Mouse (Mus musculus): ENCODE results near the gene Smtn.
A peak's percentile ranks its signal among the peaks of the same experiment; 100 is the strongest.

The Smtn gene

DNA sequence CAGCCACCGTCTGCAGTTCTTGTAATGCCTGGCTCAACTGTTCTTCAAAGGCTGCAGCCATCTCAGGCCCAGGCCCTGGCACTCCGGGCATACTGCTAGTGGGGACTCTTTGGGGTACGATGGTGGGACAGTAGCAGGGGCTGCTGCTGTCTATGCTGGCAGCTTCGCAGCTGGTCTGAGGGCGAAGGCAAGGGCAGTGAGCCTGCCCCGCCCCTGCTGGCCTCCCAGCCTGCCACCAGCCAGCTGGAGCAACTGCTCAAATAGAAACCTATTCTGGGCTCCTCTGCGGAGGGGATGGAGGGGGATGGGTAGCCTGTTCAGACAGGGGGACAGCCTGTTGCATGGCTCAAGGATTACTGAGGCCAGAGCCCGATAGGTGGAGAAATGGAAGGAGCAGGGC, 12.6 kb downstream of the Smtn start:
- no peak for DNase-seq (ENCODE audit: low read depth, low spot score)

DNA sequence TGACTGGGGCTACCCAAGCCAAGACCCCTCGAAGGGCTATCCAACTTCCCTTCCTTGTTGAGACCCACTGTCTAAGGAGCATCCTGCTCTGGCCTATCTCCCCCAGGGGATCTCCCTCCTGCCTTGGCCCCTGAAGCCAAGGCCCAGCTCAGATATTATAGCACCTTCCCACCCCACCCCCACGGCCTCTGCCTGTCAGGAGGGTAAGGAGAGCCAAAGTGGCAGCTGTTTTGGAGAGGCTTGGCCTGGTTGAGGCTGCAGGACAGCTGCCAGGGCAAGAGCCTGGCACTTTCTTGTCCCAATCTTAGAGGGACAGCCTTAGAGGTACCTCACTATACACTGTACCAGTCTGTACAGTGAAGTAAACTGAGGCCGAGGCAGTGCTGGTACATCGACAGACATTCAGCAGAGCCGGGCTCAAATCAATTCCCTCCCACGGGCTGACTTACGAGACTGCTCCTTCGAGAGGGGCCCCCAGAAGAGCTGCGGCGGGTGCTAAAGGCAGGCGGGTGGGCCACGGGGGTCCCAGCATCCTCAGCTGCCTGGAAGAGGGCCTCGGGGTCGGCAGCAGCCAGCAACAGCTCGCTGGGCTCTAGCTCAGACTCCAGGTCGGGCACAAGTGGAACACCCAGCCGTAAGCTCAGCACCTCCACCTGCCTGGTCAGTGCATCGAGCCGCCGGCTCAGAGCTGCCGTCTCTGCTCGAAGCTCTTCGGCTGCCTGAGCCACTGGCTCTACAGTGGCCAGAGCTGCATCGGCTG, 13.3 kb downstream of the Smtn start:
- no peak for DNase-seq (ENCODE audit: low read depth, low spot score)

DNA sequence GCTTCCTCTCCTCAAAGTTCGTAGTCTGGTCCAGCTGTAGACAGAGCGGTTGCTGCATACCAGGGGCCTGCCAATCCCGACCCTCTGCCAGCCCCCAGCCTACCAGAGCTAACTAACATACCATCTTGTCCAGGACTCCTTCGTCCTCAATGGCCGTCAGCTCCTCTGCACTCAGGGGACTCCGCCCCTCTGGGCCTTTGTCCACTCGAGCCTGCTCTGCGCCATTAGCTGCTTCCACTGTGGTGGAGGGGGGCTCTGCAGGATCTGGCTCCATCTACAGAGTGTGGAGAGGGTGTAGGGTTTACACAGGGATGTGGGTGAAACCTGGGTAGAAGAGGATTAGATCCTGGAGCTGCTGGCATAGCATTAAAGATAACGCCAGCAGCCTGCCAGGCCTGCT, 14.2 kb downstream of the Smtn start:
- DNase-seq (ENCODE audit: low read depth, low spot score): no peak

DNA sequence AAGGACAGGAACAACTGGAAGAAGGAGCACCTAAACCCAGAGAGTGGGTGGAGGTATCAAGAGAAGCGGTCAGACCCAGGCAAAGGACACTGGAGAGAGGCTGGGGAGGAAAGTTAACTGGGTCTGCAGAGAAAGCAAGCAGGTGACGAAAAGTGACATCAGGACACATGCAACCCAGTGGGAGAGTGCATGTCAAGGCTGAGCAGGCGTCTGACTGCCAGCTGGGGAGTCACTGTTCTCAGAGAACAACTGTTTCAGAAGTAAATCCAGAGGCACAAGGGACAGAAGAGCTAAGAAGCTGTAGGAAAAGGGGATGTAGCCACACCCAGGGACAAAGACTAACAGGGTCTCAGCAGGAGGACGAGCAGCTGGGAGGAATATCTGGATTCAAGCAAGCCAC, 14.9 kb downstream of the Smtn start:
- DNase-seq (ENCODE audit: low read depth, low spot score): no peak

DNA sequence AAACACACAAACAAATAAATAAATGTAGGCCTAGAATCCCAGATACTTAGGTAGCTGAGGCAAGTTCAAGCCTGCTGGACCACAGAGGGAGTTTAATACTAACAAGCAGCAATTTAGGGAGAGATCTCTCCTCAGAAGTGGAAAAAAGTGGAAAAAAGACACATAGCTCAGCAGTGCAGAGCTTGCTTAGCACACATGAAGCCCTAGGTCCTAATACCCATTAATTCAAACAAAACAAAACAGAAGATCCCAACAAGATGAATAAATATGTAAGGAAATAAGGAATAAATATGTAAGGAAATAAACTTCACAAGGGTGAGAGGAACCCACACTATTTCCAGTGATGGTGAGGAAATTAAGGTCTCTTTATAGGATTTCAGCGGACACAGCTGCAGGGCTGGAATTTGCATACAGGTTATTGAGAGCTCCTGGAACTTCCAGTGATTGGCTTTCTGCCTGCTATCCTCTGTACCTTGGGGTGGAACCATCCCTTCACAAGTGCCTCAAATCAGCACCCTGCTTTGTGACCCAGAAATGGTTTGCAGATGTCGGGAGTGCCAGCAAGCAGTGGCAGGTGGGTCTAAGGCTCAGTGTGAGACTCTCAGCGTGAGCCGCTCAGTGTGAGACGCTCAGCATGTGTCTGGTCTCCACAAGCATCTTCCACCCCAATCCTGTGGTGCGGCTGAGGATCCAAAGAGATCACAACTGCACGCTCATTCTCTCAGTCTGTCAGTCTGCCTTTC, 16.4 kb downstream of the Smtn start:
- DNase-seq (ENCODE audit: low read depth, low spot score): no peak

DNA sequence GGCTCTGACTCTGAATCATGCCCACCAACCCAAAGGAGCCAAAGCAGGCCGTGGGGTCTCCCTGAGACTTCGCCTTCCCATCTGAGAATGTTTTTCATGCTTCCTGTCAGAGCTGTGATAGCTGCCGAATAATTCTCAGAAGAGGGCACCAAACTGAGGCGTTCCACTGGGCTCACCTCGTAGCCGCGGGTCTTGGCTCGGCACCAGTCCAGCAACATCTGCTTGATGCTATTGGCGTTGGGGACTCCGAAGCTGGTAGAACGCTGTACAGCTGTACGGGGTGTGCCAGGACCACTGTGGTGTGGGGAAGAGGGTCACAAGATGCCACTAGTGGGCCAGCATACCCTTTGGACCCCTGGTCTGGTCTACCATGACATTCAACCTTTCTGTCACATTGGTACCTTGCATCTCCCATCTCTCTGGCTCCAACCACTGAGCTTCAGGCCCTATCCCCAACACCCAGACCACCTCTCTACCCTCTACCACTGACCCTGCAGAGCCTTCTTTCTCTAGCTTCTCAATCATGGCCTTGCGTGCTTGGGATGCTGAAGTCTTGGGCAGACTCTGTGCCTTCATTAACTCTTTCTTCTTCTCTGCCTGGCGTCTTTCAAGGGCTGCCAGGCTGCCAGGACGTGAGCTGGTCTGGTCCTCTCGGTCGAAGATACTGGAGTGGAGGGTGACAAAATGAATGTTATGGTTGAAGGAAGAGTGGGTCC, 18.0 kb downstream of the Smtn start:
- DNase-seq (ENCODE audit: low read depth, low spot score): no peak

DNA sequence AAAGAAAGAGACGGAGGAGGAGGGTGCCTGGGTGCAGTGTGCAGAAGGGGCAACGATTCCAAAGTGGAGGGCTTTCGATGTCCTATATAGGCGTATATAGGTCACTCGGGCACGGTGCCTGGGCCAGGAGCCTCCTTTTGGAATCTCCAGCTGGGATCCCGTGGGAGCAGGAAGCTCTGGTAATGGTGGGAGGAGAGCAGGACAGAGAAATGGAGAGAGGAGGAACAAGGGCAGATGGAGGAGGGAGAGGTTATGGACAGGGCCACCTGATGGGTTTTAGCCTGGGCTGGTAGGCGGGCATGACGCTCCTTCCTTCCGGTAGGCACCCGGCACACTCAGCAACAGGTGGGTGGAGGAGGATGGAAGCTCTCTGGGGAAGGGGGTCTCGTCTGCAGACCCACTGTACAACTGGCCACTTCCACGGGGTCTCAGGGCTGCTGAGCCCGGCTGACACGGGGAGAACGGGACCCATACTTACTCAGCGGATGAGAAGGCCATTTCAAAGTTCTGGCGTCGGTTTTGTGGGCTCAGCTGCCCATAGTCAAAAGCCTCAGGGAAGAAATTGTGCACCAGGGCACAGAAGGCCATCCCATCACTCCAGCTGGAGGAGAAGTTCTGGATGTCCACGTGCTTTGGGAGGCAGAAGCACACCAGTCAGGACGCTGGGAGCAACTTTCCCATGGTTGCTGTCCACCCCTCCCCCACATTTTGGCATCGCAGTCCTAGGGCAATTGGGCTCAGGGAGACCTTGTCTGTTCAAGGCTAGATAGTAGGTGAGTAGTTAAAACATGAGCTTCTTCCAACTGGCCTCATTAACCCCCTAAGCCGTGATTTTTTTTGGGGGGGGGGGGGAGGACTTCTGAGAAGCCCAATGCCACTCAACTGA, 18.8 kb downstream of the Smtn start:
- DNase-seq (ENCODE audit: low read depth, low spot score): no peak

DNA sequence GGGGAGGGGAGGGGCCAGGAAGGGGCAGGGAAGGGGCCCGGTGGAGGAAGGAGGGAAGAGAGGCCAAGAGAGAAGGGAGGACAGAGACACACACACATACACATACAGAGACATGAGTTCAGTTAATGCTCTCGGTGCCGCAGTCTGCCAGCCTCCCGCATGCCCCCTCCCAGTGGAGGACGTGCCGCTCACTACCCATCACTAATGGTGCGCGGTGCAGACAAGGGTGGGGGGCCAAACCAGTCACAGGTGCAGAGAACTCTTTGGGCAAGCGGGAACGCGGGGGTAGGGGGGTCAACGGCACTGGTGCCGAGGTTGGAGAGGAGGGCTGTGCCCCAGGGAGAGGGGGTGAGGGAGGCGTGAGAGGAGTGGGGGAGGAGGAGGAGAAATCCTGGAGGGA, 19.5 kb downstream of the Smtn start:
- no peak for DNase-seq (ENCODE audit: low read depth, low spot score)

DNA sequence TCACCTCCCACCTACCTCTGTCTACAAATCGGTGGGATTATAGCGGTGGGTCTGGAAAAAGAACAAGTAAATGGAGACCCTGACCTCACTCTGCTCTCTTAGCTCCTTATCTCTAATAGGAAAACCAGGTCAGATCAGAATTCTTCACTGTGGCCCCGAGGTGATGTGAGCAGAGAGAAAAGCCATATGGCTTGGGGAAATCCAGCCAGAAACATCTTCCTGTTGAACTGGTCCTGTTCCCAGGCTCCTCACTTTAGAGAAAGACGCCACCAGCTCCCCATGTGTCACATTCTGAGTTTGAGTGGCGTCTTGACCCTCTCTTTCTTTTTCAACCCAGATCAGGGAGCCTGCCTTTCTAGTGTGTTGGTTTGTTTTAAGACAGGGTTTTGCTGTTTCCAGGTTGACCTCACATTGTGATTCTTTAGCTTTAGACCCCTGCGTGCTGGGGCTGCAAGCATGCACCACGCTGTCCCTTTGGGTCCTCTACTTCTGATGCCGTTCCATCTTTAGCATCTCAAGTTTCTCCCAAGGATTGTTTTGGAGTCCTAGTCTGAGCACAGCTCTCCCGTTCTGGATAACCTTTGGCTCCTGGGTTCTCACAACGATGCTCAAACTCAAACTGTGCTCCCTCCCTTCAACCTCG, 20.5 kb downstream of the Smtn start:
- no peak for DNase-seq (ENCODE audit: low read depth, low spot score)

DNA sequence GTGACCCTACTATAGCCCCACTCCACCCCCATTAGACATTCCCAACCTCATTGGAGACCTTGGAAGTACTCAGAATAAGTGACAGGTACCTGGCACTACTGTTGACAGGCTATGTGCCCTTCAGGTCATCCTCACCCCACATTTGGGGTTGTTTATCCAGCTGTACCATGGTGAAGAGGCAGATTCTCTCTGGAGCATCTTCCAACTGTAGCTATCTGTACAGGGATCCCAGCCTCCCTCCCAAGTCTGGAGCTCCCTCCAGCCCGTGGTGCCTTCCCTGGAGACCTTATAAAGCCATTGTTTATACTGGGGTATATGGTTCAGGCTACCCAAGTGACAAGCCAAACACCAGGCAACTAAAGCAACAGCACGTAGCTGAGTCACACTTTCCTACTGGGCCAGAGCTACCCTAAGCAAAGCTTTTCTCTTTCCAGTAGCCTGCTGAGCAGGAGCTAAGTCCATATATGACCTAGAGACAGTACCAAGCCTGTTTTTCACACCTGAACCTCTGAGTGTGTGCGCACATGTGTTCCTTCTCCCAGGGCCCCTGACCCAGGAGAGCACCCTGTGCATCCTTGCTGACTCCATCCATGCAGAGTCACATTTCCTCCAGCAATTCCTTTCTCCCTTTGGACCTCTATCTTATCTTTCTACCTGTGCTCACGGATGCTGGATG, 21.2 kb downstream of the Smtn start:
- DNase-seq (ENCODE audit: low read depth, low spot score): no peak

DNA sequence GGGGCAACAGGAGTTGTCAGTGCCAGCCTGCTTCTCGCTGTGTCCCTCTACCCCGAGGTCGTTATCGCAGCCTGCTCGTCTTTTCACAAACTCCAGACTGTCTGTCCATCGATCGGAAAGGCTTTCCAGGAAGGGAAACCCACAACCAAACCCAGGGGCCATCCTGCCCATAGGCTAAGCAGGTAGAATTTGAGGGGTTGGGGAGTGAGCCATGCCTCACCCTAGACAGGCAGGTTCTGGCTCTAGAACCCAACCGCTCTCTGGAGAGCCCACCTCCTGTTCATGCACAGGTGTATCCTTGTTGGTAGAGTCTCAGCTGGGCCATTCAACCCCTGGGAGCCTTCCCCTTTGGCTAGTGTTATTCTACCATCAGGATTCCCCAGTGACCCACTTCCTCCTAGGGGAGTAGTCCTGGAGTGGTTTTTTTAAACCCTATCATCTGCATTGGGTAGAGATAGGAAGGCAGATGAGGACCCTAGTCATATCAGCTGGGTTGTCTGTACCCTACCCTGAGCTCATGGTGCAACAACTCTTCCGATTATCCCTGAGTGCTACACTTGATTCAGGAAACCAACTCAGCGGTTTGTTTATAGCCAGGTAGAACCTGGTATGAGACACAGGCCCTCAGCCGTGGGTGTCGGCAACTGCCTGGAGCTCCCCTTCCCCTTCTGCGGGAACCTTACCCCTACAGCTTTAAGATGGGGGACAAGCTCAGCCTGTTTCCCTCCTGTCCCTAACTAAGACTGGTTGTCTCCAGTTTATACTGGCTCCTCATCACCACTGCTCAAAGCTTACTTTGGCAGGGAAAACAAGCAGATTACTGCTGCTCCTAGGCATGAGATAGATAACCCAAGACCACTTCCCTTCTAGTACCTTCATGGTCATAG, 22.3 kb downstream of the Smtn start:
- no peak for DNase-seq (ENCODE audit: low read depth, low spot score)

DNA sequence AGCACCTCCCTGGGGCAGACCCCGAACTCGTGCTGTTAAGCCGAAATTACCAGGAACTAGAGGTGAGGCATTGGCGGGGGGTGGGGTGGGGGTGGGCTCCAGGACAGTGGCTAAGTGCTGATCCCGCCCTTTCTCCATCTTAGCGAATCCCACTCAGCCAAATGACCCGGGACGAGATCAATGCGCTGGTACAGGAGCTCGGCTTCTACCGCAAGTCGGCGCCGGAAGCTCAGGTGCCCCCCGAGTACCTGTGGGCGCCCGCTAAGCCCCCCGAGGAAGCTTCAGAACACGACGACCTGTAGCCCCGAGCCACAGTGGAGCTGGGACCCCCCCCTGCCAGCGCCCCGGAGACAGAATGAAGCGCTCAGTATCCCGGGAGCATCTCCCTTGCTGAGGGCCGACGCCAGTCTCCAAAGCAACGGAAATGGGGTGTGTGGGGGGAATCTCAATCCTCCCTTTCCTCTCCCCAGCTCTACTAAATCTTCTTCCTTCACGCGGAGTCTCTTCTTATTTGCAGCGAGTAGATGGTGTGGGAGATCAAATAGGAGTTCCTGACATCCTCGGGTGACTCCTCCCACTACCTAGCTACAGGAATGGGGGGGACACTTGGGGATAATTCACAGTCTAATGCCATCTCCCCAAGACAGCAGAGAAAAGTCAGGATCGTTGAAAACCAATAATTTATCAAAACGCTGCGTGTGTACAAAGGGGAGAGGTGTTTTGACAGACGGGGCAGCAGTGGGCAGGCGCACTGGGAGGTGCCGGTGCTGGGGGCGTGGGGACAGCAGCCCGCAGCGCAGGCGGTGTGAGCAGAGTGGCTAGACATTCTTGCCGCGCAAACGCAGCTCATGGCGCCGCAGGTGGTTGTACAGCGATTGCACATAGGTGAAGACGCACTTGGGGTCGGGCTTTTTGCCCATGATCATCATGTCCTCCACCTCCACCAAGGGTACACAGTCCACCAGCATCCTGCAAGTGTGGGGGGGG, 23.3 kb downstream of the Smtn start:
- no peak for DNase-seq (ENCODE audit: low read depth, low spot score)

DNA sequence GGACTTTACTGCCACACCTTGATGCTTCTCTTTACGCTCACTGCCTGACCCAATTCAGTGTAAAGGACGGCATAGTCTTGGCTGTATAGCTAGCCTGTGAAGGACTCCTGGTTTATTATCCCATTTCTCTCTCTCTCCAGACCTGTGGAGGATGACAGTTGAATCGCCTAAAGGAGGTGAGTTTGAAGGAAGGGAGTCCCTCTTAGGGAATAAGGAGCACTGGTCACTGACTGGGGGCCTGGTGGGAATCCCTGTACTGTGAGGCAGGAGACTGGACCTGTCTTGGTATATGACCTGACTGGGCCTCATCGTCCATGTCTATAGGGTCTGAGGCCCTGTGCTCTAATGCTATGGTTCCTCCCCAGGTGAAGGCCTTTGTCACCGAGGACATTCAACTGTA, 24.3 kb downstream of the Smtn start:
- no peak for DNase-seq (ENCODE audit: low read depth, low spot score)

DNA sequence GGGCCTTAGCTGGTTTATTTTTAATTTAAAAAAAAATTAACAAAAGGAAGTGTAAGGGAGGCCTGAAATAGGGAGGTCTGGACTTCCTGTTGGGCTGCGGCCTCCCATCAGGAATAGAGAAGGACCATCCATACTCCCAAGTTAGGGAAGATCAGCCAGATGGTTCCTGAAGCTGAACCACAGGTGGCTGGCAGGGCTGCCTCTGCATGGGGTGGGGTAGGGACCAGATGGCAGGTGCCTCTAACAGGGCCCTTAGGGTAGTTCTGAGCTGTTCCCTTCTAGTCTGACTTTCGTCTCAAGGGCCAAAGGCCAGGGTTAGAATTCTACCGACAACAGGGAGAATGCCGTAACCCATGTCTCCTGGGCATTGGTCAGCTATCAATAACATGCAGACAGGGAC, 24.8 kb downstream of the Smtn start:
- DNase-seq (ENCODE audit: low read depth, low spot score): no peak

DNA sequence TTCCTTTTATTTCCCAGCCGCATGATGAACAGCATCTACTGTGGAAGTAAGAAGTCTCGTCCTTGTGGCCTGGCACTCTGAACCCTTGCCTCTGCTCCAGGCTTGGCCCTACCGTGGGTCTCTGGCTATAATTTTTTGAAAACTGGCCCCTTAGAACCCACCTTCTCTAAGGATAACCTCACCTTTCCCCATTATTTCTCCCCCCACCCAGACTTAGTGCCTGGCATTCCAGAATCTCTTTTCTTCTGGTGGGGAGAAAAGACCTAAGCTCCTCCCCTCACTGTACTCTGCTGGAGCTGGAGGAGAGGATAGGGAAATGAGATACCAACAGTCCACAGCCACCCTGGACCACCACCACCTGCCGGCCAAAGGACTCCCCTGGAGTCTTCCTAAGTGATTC, 25.2 kb downstream of the Smtn start:
- DNase-seq (ENCODE audit: low read depth, low spot score): no peak

DNA sequence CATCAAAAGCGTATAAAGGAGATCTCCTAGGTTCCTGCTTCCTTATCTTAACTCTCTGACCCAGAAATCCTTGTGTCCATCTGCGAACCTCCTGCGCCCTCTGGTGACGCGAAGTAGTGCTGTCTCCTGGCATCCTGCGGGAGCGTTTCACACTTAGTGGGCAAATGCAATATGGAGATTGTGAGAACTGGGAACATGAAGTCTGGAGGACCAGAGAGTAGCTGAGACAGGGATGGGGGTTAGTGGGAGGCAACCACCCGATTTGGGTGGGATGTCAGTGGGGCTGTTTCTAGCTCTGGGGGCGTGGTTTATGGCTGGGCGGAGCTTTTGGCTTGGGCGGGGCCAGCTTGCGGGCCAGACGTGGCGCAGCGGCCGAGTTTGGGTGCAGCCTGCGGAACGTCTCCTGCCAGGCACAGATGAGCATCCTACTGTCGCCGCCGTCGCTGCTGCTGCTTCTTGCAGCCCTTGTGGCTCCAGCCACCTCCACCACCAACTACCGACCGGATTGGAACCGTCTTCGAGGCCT, 25.8 kb downstream of the Smtn start, which contains the start of gene Selenom:
TSS of gene Selenom (plus strand) at position 156 of the 526 bp plus-strand sequence.
- DNase-seq (ENCODE audit: low read depth, low spot score): peak; percentile 89

DNA sequence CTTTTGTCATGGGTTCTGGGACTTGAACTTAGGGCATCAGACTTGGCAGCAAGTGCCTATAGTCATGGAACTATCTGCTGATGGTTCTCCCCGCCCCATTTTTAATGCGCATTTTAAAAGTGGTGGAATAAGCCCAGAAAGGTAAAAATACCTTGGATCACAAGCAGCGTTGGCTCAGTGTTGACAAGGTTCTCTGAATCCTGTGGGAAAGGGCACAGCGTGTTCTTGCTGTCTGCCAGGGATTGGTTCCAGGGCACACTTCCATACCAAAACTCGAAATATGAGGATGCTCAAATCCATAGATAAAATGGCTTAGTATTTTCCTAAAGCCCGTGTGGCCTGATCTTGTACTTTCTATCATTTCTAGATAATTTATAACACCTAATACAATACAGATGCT, 27.1 kb downstream of the Smtn start:
- no peak for DNase-seq (ENCODE audit: low read depth, low spot score)

DNA sequence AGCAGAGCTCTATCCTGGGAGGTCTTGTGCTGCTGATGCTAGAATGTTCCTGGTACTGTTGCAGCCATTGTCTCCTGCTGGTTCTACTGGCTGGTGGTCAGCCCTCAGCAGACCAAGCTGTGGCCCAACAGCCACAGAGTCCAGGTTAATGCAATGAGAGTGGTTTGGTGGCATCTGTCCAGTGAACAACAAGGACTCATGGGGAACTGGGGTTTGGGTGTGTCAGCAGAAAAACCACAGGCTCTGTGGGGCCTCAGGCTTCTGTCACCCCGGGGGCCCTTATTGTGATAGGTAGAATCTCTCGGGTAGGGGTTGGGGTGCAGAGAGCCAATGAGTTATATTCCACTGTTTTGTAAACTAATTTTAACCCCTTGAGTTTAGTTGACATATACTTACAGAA, 30.1 kb downstream of the Smtn start:
- DNase-seq (ENCODE audit: low read depth, low spot score): no peak

Data from A20 (cell line).